Mouse (Mus musculus) cerebellum, adult 11 months (tissue): Measurements from ENCODE around the gene Tnni3.
A peak's percentile ranks its signal among the peaks of the same experiment; 100 is the strongest.

Source experiments
- DNase-seq: peaks from one replicate; pipeline ENCODE4 v3.0.0; 2022

Tnni3 gene

DNA sequence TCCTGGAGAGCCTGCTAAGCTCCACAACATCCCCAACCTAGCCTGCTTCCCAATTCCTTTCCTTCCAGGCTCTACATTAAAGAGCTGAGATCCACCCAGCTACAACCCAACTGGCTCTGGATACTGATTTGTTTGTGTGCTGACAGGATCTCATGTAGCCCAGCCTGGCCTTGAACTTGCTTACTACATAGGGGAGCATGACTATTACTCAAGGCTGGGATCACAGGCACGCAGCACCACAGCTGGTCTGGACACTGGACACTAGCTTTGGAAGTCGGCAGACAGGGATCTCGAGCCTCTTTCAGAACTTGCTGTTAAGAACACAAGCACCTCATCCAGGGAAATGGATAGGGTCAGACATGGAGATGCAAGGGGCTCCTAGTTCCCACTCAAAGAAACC, 27.6 kb downstream of the Tnni3 start:
- no peak for DNase-seq

DNA sequence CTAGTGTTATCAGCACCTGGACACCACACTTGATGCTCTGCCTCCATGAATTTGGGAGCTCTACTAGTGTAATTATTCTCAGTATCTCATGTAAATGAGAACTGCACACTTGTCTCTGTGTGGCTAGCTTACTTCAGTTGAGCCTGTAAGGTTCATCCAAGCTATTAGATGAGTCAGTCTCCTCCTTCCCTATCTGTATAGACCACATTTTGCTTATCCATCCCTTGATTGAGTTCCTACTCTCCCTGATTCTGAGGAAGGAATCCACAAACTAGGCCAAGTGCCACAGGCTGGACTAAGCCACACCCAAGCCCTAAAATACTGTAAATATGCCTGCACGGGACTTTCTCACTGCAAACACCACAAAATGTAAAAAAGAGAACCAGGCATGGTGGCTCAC, 30.0 kb downstream of the Tnni3 start:
- no peak for DNase-seq

DNA sequence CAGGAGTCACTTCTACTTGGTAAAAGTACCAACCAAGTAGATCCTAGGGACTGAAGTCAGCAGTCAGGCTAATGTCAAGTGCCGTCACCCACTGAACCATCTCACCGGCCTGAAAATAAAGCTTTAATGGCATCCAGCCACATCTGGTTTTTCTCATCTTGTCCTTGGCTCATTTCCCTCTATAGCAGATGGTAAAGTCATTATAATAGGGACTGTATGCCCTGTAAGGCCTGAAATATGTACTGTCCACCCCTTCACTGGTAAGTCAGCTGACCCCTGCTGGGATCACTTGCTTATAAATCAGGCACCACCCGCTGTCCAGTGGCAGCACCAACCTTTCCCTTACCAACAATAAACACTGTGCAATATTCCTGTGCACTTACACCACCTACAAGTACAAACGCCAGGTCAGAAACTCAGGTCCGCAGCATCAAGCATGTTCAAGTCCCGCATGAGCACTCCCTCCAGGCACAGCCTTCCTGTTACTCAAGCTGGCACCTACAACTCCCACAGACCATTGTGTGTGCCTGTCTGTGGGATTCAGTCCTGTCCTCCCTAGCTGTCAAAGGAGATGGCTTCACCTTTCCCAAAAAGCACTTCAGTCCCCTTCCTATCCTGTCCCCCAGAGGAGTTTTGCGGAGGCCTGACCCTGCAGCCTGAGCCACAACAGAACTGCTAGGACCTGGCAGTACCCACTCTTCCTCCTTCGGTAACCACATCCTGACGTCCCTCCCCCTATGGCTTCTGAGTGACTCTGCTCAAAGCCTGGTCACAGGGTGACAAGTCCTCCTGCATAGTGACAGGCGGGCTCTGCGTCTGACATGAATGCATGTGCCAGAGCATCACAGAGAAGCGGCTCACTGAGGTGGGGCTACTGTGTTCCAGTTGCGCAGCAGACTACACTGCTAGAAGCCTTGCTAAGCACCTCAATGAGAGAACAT, 31.5 kb downstream of the Tnni3 start:
- DNase-seq = no peak

DNA sequence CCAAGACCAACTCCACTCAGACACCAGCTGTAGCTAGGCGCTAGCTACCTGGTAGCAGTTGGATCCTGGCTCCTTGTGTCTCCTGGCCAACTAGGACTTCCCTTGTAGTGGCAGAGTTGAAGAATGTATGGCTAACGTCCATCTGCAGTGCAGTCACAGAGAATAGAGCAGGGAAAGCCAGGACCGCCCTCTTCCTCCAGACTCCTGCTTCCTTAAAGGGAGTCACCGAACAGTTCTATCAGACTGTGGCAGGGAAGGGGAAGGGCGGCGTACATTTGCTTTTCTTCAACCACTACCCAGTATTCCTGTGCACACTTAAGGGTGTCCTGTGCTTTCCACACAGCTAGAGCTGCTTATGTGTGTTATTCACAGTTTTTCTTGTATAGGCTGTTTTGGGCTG, 32.7 kb downstream of the Tnni3 start:
- DNase-seq = no peak

DNA sequence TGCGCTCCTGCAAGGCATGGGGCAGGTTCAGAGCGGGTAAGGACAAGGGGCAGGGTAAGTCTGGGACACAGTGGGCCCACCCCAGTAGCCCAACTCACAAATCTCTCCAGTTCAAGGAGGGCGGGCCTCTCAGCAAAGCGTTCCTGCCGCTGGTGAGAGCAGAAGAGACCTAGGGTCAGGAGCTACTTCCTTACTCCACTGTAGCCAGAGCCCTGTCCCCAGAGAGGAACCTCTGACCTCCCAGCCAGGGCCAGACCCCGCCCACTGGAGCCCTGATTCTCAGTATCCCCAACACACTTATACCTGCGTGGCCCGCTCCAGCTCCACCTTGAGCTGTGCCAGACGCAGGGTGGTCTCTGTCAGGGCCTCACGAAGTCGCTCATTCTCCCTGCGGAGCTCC, 41.7 kb downstream of the Tnni3 start:
- DNase-seq = no peak

DNA sequence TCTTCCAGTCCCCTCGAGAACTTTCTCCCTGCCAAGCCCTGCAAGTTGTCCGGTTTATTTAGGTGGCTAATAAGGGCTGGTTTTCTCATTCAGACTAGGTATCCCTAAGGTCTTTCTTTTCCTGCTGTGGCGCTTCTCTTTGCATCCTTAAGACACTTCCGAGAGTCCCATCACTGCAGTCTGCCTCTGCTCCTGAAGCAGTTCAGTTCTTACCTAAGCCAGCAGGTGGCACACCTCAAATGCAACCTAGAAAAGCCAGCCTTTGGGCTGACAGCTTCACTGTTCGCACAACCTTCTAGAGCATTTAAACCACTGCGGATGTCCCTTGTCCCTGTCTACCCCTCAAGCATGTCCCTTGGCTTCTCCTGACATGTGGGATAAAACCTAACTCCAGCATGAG, 44.4 kb downstream of the Tnni3 start:
- DNase-seq = no peak

DNA sequence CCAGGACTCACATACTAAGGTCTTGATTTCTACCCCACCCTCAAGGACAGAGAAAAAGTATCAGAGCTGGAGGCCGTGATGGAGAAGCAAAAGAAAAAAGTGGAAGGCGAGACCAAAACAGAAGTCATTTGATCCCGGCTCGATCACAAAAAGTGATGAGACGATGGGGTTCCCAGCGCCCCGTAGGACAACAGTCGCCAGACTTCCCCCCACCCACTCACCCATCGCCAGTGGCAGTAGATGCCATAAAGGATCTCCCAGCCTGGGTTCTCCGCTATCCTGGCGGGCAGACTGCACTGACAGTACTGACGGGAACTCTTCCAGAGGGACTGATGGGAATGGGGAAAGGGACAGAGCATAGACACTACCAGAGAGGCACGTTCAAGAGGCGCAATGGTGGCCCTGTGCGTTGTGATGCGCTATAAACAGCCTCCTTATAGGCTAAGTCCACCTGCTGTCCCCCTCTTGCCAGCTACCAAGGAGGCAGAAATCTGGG, 45.2 kb downstream of the Tnni3 start:
- no peak for DNase-seq

DNA sequence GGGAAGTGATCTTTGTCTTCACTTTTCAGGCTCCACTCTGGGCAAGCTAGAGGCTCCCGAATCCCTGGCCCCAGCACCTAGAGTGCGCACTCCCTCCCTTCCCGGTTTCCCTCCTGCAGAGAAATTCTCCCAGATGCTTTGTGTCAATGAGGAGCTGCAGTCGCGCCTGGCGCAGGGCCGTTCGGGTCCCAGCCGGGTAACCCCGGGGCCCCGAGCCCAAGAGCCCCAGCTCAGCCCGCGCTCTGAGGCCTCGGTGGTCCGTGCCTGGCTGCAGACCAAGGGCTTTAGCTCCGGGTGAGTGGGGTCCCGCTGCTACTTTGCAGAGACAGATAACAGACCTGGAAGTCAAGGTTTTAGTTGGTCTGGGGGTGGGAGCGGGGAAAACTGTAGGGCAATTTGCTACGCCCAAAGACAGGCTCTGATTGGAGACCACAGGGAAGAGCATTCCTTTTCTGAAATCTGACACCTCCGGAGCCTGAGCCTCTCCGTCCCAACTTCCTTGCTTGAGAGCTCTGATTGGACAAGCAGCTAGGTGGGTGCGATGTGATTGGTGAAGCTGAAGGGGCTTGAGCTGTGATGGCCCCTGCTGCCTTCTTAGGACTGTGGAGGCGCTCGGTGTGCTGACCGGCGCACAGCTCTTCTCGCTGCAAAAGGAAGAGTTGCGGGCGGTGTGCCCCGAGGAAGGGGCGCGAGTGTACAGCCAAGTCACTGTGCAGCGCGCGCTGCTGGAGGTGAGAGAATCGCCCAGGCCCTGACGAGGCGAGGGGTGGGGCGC, 45.8 kb downstream of the Tnni3 start:
- DNase-seq = peak; percentile 63

DNA sequence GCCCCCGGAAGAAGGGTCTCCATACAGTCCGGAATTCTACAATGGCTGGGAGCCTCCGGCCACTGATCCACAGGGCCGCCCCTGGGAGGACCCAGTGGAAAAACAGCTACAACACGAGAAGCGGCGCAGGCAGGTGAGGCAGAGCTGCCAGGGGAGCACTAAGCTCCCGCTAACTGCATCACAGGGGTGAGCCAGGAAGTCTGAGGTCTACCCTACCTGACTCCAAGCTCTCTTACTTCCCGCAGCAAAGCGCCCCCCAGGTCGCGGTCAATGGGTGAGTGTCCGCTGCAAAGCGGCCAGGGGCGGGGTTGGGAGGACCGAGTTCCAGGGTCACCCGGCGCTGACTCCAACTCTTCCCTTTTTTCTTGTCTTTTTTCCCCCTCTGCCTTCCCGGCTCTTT, 50.1 kb downstream of the Tnni3 start:
- DNase-seq = no peak

DNA sequence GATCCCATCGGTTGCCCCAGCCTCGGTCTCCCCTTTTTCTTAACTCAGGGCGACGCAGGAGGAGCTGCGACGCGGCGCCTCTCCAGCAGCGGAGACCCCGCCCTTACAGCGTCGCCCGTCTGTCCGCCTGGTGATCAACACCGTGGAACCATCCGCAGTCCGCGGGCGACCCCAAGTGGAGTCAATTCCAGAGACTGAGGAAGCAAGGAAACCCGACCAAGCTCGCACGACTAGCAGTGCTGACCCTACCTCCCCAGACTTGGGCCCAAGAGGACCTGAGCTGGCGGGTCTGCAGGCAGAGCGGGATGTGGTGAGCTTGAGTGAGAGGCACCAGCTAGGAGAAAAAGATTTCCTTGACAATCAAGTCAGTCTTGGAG, 52.9 kb downstream of the Tnni3 start:
- peak; percentile 58 for DNase-seq

DNA sequence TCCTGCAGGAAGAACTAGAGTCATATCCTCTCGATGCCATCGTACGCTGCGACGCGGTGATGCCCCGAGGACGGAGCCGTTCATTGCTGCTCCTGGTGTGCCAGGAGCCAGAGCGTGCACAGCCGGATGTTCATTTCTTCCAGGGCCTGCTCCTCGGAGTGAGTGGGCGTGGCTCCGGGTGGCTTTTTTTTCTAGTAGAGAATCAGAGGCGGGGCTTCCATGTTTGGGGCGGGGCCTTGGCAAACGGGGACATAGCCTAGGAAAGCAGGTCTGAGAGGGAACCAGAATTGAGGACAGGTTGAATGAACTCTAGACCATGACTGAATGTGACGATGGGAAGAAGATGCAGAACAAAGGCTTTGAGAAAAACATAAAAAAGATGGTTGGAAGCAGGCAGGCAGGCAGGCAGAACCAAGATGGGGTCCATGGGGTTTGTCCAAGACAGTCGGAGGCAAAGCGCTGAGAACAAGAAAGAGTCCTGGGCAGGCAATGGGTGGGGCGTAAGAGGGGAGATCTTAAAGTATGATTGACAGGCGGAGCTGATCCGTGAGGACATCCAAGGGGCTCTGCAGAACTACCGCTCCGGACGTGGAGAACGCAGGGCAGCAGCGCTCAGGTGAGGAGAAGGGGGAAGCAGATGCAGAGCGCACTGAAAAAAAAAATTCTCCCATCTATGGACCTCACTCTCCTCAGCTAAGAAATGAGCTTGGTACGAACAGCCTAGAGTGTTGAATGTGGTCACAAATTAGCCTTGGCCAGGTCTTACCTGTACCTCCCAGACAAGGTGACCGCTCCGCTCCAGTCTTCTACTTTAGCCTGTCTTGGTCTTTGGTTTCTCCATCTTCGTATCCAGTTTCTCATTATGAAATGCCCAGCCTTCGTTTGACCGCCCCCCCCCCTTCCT, 53.5 kb downstream of the Tnni3 start:
- peak; percentile 51 for DNase-seq
